Mouse (Mus musculus) kidney, embryonic 15.5 days (tissue): ENCODE measurements at regions not wholly inside any gene's neighbourhood (a gene's known extent, or its start where the extent isn't known, plus 50 kb on each side); places are given as distances from the start of the nearest gene placed in this dataset.

ENCODE experiments used
- ATAC-seq: fragments of 200-750 bp; cut with Nextera tagmentation; replicated peaks from 2 replicates; pipeline ENCODE4 v1.8.0; 2017; ENCODE audit warnings: moderate TSS enrichment; ENCODE audit not compliant: low FRiP score
- H3K27ac ChIP-seq: fragments of 300-500 bp; sonication (generic); 2 replicates; pipeline ENCODE4 v1.5.1; 2015; ENCODE audit warnings: mild to moderate bottlenecking, inconsistent platforms
- H3K27me3 ChIP-seq: fragments of 300-500 bp; sonication (generic); 2 replicates; pipeline ENCODE4 v1.6.1; 2015; ENCODE audit warnings: inconsistent platforms
- H3K36me3 ChIP-seq: fragments of 300-500 bp; sonication (generic); 2 replicates; pipeline ENCODE4 v1.6.1; 2015; ENCODE audit warnings: inconsistent platforms
- H3K4me1 ChIP-seq: fragments of 300-500 bp; sonication (generic); 2 replicates; pipeline ENCODE4 v1.6.1; 2015; ENCODE audit warnings: inconsistent platforms
- H3K4me2 ChIP-seq: fragments of 300-500 bp; sonication (generic); 2 replicates; pipeline ENCODE4 v1.6.1; 2015; ENCODE audit warnings: moderate library complexity, mild to moderate bottlenecking, inconsistent platforms
- H3K4me3 ChIP-seq: fragments of 300-500 bp; sonication (generic); replicated peaks from 2 replicates; pipeline ENCODE4 v1.5.1; 2015; ENCODE audit warnings: mild to moderate bottlenecking, inconsistent platforms
- H3K9ac ChIP-seq: fragments of 300-500 bp; sonication (generic); 2 replicates; pipeline ENCODE4 v1.6.1; 2015; ENCODE audit warnings: mild to moderate bottlenecking, inconsistent platforms
- H3K9me3 ChIP-seq: fragments of 300-500 bp; sonication (generic); replicated peaks from 2 replicates; pipeline ENCODE4 v1.6.1; 2016; ENCODE audit warnings: inconsistent platforms
- WGBS: fragments of 180-500 bp; shearing (Covaris S2); methylation state at CpG from one replicate; pipeline ENCODE4 v1.1.7; 2015; ENCODE audit warnings: mixed read lengths; 5-methylcytosine and 5-hydroxymethylcytosine counted together

DNA sequence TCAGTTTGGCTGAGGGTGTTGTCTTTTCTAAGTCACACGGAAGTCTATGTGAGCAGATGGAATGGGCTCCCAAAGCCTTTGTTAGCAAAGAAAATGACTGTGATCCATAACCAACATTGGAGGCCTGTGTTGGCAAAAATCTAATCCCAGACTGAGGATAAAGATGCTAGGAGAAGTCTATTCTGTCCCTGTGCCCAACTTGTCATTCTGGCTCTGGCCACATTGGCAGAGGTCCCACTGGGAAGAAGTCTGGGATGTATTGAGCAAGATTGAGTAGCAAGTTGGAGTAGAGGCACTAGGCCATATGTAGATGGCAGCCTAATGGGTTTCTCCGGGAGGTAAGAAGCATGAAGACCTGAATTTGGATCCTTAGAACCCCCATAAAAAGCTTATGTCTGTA, 54.1 kb downstream of the Nog start:
- Histone ChIP-seq H3K9ac (no peak overlapping the region), H3K36me3 (no peaks in the 10 kb centered on the region), H3K27ac (no peak overlapping the region), H3K4me3 (no peak overlapping the region), H3K27me3 (no peaks in the 10 kb centered on the region), H3K9me3 (no peaks in the 10 kb centered on the region), H3K4me1 (no peaks in the 10 kb centered on the region), H3K4me2 (no peak overlapping the region)
- WGBS = 91% methylated on average over 2 of the region's 2 CpGs
- ATAC-seq = no peak

DNA sequence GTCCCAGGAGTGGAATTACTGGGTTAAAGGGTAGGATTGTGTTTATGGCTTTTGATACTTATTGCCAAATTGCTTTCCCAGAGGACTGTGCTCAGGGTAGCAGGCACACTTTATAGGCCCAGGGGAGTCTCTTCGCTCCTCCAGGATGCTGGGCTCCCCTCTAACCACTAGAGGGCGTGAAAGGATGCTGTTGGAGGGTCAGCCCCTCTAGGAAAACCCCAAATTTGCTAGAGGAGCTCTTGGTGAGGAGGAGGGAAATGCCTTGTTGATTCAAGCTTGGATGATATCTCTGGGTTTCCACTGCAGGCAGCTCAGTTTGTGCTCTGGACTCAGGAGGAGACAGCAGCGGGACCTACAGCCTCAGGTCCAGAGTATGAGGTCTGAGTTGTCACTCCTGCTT, 58.8 kb downstream of the Nog start:
- ATAC-seq = no peak
- Histone ChIP-seq H3K36me3 (no peaks in the 10 kb centered on the region), H3K9ac (no peak overlapping the region), H3K27me3 (no peaks in the 10 kb centered on the region; the same call in 1 of the 2 replicates), H3K27ac (no peak overlapping the region), H3K4me3 (no peak overlapping the region), H3K4me2 (no peak overlapping the region), H3K4me1 (no peaks in the 10 kb centered on the region), H3K9me3 (no peaks in the 10 kb centered on the region)
- 24% methylated on average over 3 of the region's 3 CpGs for WGBS

DNA sequence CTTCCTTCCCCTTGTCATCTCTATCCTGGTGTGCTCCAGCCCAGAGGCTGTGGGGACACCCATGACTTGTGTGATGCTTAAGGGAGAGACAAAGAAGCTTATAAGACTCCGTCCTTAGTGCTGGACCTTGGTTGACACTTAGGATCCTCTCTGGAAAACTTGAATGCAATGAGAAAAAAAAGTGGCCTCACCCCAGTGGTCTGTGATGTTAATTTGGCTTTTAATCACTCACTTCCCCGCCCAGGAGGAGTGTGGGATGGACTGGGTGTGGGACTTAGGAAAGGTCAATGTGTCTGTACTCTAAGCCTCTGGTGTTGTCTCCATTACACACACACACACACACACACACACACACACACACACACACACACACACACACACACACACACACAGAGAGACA, 60.0 kb downstream of the Nog start:
- Histone ChIP-seq H3K27ac (no peak overlapping the region), H3K27me3 (no peaks in the 10 kb centered on the region; the same call in 1 of the 2 replicates), H3K36me3 (no peaks in the 10 kb centered on the region), H3K9me3 (no peaks in the 10 kb centered on the region), H3K4me3 (no peak overlapping the region), H3K4me2 (no peak overlapping the region), H3K9ac (no peak overlapping the region), H3K4me1 (no peaks in the 10 kb centered on the region)
- no peak for ATAC-seq
- 53% methylated on average over 2 of the region's 2 CpGs for WGBS

DNA sequence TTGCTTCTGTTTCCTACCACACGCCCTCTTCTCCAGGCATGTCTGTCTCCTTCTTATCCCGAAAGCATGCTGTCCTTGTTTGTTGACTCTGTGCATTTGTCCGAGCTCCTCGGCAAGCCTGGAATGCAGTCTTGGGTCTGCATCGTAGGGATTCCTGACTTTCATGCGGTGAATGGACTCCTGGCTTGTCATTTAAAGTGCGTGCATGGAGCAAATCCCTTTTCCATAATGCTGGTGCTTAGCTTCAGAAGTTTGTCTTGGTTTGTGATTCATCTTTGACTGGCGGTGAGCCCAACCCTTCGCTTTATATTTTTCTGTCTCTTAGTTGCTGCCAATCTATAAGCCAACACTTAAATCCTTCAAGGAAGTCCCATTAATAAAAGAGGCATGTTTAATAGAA, 62.2 kb downstream of the Nog start:
- no peak overlapping the region for H3K27ac ChIP-seq
- H3K4me3 ChIP-seq = no peak overlapping the region
- no peak overlapping the region for H3K9ac ChIP-seq
- no peak overlapping the region for H3K4me2 ChIP-seq
- WGBS = 50% methylated on average over 9 of the region's 9 CpGs
- ATAC-seq = no peak
- H3K4me1 ChIP-seq = no peaks in the 10 kb centered on the region
- H3K27me3 ChIP-seq = no peaks in the 10 kb centered on the region; the same call in 1 of the 2 replicates
- no peaks in the 10 kb centered on the region for H3K9me3 ChIP-seq
- no peaks in the 10 kb centered on the region for H3K36me3 ChIP-seq

DNA sequence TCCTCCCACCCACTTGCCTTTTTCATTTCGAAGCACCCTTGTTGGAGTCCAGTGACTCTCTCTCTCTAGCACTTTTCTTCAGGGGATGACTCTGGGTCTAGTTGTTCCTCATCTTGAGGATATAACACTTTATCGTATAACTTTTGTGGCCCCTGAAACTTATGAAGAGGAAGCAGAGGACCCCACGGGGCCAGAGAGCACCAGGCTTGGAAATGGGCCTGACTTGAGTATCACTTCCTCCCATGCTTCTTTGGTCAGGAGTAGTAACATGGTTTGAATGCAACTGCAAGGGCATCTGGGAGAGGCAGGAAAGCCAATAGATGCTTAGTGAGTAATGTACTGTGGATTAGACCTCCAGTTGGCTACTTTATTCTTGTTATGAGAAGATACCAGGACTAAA, 65.2 kb downstream of the Nog start:
- no peaks in the 10 kb centered on the region for H3K36me3 ChIP-seq
- H3K4me2 ChIP-seq = no peak overlapping the region
- no peak overlapping the region for H3K27ac ChIP-seq
- no peaks in the 10 kb centered on the region for H3K9me3 ChIP-seq
- WGBS = 90% methylated on average over 3 of the region's 3 CpGs
- H3K4me1 ChIP-seq = no peaks in the 10 kb centered on the region
- no peak overlapping the region for H3K9ac ChIP-seq
- ATAC-seq = no peak
- no peak overlapping the region for H3K4me3 ChIP-seq
- H3K27me3 ChIP-seq = no peaks in the 10 kb centered on the region; the same call in 1 of the 2 replicates

DNA sequence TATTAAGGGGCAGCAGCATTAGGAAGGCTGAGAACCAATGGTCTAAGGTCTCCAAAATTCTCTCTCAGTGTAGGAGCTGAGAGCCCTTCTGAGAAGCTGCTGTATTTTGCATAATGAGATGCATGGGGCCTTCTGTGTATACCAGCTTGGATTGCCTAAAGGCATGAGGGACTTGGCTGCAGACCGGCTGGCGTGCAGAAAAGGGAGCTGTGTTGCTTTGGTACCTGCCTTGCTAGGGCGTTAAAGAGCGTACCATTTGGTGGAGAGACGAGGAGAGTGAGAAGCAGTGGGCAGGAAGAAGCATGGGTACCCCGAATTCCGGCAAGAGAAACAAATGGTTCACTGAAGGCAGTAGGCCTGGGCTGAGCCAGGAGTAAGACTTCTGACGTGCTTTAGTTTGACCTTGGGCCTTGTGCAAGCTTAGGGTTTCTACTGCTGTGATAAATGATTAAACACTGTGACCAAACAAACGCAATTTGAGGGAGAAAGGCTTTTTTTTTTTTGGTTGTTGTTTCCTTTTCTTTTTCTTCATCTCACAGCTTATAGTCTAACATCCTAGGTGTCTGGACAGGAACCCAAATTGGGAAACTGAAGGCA, 69.2 kb downstream of the Nog start:
- Histone ChIP-seq H3K4me3 (no peak overlapping the region), H3K36me3 (no peaks in the 10 kb centered on the region), H3K9ac (no peak overlapping the region), H3K27me3 (no peaks in the 10 kb centered on the region), H3K4me1 (no peaks in the 10 kb centered on the region), H3K4me2 (no peak overlapping the region), H3K27ac (no peak overlapping the region), H3K9me3 (no peaks in the 10 kb centered on the region)
- ATAC-seq = no peak
- WGBS = 40% methylated on average over 9 of the region's 9 CpGs

DNA sequence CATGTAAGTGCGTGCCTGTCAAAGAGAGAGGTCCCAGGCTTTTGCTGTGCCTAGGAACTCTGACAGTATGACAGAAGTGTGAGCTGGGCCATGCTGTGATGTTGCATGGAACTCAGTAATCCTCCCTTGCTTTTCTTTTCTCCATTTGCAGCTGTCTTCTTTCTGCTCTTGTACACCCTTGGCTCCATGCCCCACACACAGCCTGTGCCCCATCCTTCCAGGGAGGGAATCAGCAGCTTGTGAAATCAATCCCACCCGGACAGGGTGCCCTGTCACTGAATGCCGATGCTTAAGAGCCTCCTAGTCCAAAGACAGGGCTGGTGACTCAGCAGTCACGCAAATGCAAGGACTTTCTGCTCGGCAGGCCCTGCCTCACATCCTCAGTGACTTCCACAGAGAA, 72.4 kb downstream of the Nog start:
- no peak for ATAC-seq
- 59% methylated on average over 5 of the region's 5 CpGs for WGBS

DNA sequence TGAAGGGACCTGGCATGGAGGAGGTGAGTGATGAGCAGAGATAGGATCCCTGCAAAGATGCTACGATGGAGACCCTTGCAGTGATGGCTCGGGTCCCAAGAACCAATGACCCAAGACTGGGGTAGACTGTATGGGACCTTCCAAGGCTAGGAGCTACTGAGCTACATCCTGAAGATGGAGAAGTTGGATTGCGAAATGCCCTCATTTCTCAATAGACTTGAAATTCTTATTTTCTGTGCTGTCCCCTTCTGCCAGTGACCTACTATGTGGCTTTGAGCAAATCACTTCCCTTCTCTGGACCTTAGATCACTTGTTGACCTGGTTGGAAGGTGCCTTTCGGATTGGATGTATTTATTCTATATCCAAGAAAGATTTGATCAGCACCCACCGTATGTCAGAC, 88.9 kb downstream of the Nog start:
- Histone ChIP-seq H3K4me3 (no peak overlapping the region), H3K27ac (no peak overlapping the region), H3K4me2 (no peak overlapping the region), H3K36me3 (no peaks in the 10 kb centered on the region), H3K4me1 (peaks cover 9% of the 10 kb centered on the region), H3K27me3 (no peaks in the 10 kb centered on the region), H3K9me3 (no peaks in the 10 kb centered on the region), H3K9ac (no peak overlapping the region)
- WGBS = 88% methylated on average over 5 of the region's 5 CpGs
- no peak for ATAC-seq

More for the DNA sequence above, 72.4 kb downstream of the Nog start:
- Histone ChIP-seq H3K9me3 (no peaks in the 10 kb centered on the region), H3K9ac (no peak overlapping the region), H3K27me3 (no peaks in the 10 kb centered on the region), H3K36me3 (no peaks in the 10 kb centered on the region), H3K4me1 (no peaks in the 10 kb centered on the region), H3K27ac (no peak overlapping the region), H3K4me2 (no peak overlapping the region), H3K4me3 (no peak overlapping the region)

DNA sequence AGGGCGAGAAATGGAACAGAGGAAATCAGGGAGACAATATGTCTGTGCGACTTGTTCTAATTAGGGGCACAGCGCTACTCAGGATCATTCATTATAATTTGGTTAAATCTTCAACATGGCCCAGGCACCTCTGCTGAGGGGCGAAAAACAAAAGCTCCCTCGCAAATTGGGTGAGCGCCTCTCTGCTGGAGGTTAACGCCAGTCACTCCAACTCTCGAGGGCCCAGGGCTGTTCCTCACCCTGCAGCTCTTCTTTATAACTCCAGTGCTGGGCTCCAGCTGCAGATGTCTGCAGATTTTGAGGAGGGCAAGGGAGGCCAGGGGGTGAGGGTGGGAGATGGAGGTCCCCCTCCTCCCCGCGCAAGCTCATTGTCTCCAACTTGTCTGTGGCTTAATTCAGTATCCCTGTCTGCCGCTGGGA, 92.6 kb downstream of the Nog start:
- H3K9ac ChIP-seq = no peak overlapping the region
- peak; percentile 52; the same call in 1 of the 2 replicates for ATAC-seq

DNA sequence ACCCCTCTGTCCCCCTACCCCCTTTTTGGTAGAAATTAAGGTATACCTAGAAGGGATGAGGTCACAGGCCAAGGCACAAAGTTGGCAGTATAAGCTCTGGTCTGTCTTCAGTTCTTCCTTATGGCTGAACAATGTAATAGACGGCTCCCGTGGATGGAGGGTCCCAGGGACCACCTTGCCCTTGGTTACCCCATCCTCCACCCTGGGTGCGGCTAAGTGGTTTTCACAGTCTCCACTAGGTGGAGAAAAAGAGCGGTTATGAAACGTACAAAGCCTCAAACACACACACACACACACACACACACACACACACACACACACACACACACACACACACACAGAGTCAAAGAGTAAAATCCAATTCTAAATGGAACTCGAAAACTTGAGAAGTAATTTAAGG, 93.1 kb downstream of the Nog start:
- Histone ChIP-seq H3K4me1 (peaks cover 9% of the 10 kb centered on the region), H3K9me3 (no peaks in the 10 kb centered on the region), H3K27ac (no peak overlapping the region), H3K9ac (no peak overlapping the region), H3K27me3 (peaks cover 3% of the 10 kb centered on the region; the same call in 1 of the 2 replicates), H3K4me2 (no peak overlapping the region), H3K36me3 (no peaks in the 10 kb centered on the region), H3K4me3 (no peak overlapping the region)
- no peak for ATAC-seq
- WGBS = 51% methylated on average over 6 of the region's 6 CpGs

More for the DNA sequence above, 92.6 kb downstream of the Nog start:
- Histone ChIP-seq H3K4me2 (peak overlapping the region; percentile 22), H3K27me3 (peaks cover 3% of the 10 kb centered on the region; the same call in 1 of the 2 replicates), H3K4me3 (no peak overlapping the region), H3K4me1 (peaks cover 9% of the 10 kb centered on the region), H3K9me3 (no peaks in the 10 kb centered on the region), H3K36me3 (no peaks in the 10 kb centered on the region), H3K27ac (no peak overlapping the region)
- 20% methylated on average over 11 of the region's 11 CpGs for WGBS

DNA sequence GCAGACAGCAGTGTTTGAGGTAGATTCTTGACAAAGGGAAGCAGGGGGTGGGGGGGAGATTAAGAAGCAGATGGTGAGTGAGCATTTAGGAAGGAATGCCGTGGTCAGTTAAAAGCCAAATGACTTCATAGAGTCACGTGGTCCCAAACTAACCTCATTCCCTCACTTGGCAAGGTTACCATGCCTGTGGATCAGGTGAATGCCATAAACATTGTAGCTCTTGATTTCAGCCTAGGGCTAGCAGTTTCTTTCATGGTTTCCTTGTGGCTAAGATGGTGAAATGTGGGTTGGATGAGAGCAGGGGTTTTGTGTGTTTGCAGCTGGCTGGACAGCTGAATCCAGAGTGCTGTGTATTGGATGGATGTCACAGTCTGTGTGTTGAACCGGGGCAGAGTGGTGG, 95.3 kb downstream of the Nog start:
- H3K9ac ChIP-seq = no peak overlapping the region
- H3K4me1 ChIP-seq = peaks cover 9% of the 10 kb centered on the region
- H3K4me3 ChIP-seq = no peak overlapping the region
- H3K4me2 ChIP-seq = no peak overlapping the region
- no peaks in the 10 kb centered on the region for H3K36me3 ChIP-seq
- no peak for ATAC-seq
- peaks cover 3% of the 10 kb centered on the region; the same call in 1 of the 2 replicates for H3K27me3 ChIP-seq
- H3K27ac ChIP-seq = no peak overlapping the region
- WGBS = 50% methylated on average over 3 of the region's 3 CpGs
- no peaks in the 10 kb centered on the region for H3K9me3 ChIP-seq

DNA sequence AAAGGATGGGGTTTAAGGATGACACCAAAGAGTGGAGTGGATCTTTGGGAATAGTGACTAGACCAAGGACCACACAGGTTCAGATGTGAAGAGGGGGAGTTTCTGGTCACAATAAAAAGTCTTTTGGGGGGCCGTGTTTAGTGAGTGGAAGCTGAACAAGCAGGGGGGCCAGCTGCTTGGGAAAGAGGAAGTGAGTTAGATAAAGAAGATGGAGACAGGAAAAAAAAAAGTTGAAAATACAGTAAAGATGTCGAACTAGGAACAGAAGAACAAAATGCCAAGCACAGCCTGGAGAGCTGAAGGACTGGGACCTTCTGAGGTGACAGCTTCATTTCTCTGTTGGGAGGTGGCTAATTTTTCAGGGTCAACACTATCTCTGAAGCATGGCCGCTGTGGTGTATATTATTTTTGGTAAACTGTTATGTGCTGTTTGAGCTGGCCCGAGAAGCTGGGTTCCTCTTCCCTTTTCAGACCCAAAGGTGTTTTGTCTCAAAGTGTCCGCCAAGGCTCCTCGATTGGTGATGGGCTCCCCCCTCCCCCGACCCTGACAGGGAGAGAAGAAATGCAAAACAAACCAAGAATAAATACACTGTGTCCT, 97.1 kb downstream of the Nog start:
- Histone ChIP-seq H3K27me3 (peaks cover 3% of the 10 kb centered on the region; the same call in 1 of the 2 replicates), H3K9ac (no peak overlapping the region), H3K4me2 (no peak overlapping the region), H3K4me3 (no peak overlapping the region), H3K9me3 (no peaks in the 10 kb centered on the region), H3K4me1 (peaks cover 8% of the 10 kb centered on the region), H3K27ac (no peak overlapping the region), H3K36me3 (no peaks in the 10 kb centered on the region)
- WGBS = 61% methylated on average over 7 of the region's 7 CpGs
- no peak for ATAC-seq

DNA sequence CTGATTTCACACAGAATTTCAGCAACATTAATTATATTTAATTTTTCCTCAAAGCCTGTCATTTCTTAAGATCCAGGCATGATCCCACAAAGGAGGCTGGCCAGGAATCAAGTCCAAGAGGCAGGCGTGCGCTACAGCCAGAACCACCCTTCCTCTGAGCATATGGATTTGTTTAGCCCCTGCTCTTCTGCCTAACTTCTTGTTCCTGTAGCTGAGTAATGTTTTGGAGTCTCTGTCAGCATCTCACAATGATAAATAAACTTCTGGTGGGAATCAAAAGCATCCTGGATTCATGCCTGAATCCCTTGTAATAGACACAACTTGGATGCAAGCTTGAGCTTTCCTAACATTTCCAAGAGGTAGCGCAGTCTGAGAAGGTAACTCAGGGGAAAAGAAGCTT, 101.7 kb downstream of the Nog start:
- no peak overlapping the region for H3K9ac ChIP-seq
- no peaks in the 10 kb centered on the region for H3K9me3 ChIP-seq
- no peak overlapping the region for H3K27ac ChIP-seq
- H3K36me3 ChIP-seq = no peaks in the 10 kb centered on the region
- no peaks in the 10 kb centered on the region for H3K27me3 ChIP-seq
- ATAC-seq = no peak
- 91% methylated on average over 3 of the region's 3 CpGs for WGBS
- H3K4me1 ChIP-seq = no peaks in the 10 kb centered on the region
- no peak overlapping the region for H3K4me2 ChIP-seq
- H3K4me3 ChIP-seq = no peak overlapping the region
